Mouse (Mus musculus): ENCODE measurements around the gene Trnau1ap.

DNA sequence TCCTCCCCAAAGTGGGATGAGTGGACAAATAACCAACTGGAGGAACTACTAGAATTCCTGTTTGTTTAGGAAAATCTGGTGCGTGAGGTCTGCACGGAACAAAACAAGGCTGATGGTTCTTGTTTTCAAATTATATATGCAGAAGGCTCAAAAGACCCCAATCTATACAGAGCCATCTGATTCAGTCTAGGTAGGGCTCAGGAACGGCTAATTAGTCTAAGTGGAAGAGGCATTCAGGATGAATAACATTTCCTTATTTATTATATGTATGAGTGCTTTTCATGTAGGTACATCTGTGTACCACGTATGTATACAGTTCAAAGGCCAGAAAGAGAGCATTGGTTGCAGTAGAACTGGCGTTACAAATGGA, 16.5 kb upstream of the Trnau1ap start:
- TF ChIP-seq CTCF (conservative IDR thresholded peaks at IDR 0.05; ENCODE audit: low read length), result no peak
- TF ChIP-seq POU5F1 (IDR thresholded peaks at IDR 0.05; ENCODE audit: borderline replicate concordance, low read length), result no peak

All from E14TG2a.4 (cell line).